Mouse (Mus musculus) ES-Bruce4 (cell line): ENCODE measurements around the gene Pcnp.

Source experiments
- CTCF ChIP-seq: IDR thresholded peaks from one replicate; pipeline ENCODE4 v1.8.1; 2011; ENCODE audit warnings: low read depth, low read length
- EP300 ChIP-seq: IDR thresholded peaks from 2 replicates; pipeline ENCODE4 v1.6.1; 2011; ENCODE audit warnings: low read depth, low read length; ENCODE audit not compliant: insufficient read depth

- TF ChIP-seq EP300, result no peak
- TF ChIP-seq CTCF, result no peak
Observed at GRCm38 (mm10) chr16:56074122-56074521, 44.6 kb upstream of the Pcnp start.
